Mouse (Mus musculus): ENCODE data around the gene Stx7.

Stx7 gene

GRCm38 (mm10) chr10:24228318-24229183 lies 79.4 kb downstream of the Stx7 start:
- in situ Hi-C loops (cut with MboI; ENCODE audit: unreplicated experiment in 2 of 2), result no loop called here

GRCm38 (mm10) chr10:24232281-24232680 lies 83.2 kb downstream of the Stx7 start:
- in situ Hi-C loops (cut with MboI; ENCODE audit: unreplicated experiment in 2 of 2), result no loop called here

GRCm38 (mm10) chr10:24235426-24236283 lies 86.6 kb downstream of the Stx7 start:
- in situ Hi-C loops (cut with MboI; ENCODE audit: unreplicated experiment in 2 of 2), result no loop called here

Data from v-Abl transformed pro-B cells (cell line).